Mouse (Mus musculus) lung, postnatal 25 days (tissue): ENCODE data around the gene Olfr1160.
"Not testable (repeated sequence)": the region's sequence is repeated elsewhere in the genome, so short reads cannot be mapped to it uniquely, and the experiment has no call there.

Source experiments
- DNase-seq: peaks from one replicate; pipeline ENCODE4 v3.0.0; 2022; ENCODE audit warnings: low spot score

The Olfr1160 gene

GRCm38 (mm10) chr2:88007515-88008318 lies at the start of gene Olfr1160:
Gene Olfr1160 (minus strand): TSS chr2:88008268.
- DNase-seq, result no peak

GRCm38 (mm10) chr2:88051029-88051428 lies 43.0 kb upstream of the Olfr1160 start, which contains the start of gene Olfr1162:
Gene Olfr1162 (minus strand): TSS chr2:88051129.
- no peak for DNase-seq

GRCm38 (mm10) chr2:88037599-88037998 lies 29.5 kb upstream of the Olfr1160 start, which contains the start of gene Olfr73:
Gene Olfr73 (minus strand): TSS chr2:88037699.
- DNase-seq, result no peak

- not testable (repeated sequence) for DNase-seq
Measured at GRCm38 (mm10) chr2:88022474-88022873, 14.4 kb upstream of the Olfr1160 start, which contains the start of gene Olfr1161. Gene Olfr1161 (plus strand): TSS chr2:88022774.

- no peak for DNase-seq
Measured at GRCm38 (mm10) chr2:87989813-87990212, 18.3 kb downstream of the Olfr1160 start, which contains the start of gene Olfr1158. Gene Olfr1158 (plus strand): TSS chr2:87990113.

- DNase-seq, result no peak
Measured at GRCm38 (mm10) chr2:87974563-87974962, 33.5 kb downstream of the Olfr1160 start, which contains the start of gene Olfr74. Gene Olfr74 (minus strand): TSS chr2:87974663.

GRCm38 (mm10) chr2:87968199-87968598 lies 39.9 kb downstream of the Olfr1160 start, which contains the start of gene Olfr1157:
Gene Olfr1157 (minus strand): TSS chr2:87968299.
- DNase-seq, result no peak

- no peak for DNase-seq
Measured at GRCm38 (mm10) chr2:87953000-87953399, 55.1 kb downstream of the Olfr1160 start, which contains the start of gene Olfr1156. Gene Olfr1156 (minus strand): TSS chr2:87953100.
